Mouse (Mus musculus) lung, postnatal 0 days (tissue): Measurements from ENCODE around the gene Crip2.

ENCODE experiments used
- CTCF ChIP-seq: IDR thresholded peaks from 2 replicates; pipeline ENCODE4 v1.5.1; 2016; ENCODE audit warnings: antibody characterized with exemption, mild to moderate bottlenecking
- EP300 ChIP-seq: IDR thresholded peaks from 2 replicates; pipeline ENCODE4 v1.6.1; 2016; ENCODE audit warnings: antibody characterized with exemption, mild to moderate bottlenecking, control low read depth

- TF ChIP-seq CTCF: no peak
- no peak for TF ChIP-seq EP300
Observed at GRCm38 (mm10) chr12:113151046-113151445, 11.0 kb downstream of the Crip2 start.
